Comparison of ENCODE assay signal across 24 mouse cellular contexts in genomic region chr8:61557036-61557435, GRCm38 (mm10).
"Had no signal": no experiment of that assay in that cellular context is flagged by ENCODE, and none has a peak within 500 bp of the region (broad histone marks: within the 10 kb centered on the region; RNA-seq: fewer than 3 reads in every experiment).

No protein-coding gene starts in this region.

- H3K4me3 ChIP-seq: limb, embryonic 12.5 days; limb, embryonic 15.5 days; liver, embryonic 12.5 days; liver, embryonic 15.5 days; lung, embryonic 15.5 days; megakaryocyte, embryonic 14.5 days; midbrain, embryonic 10.5 days; midbrain, embryonic 13.5 days; stomach, embryonic 15.5 days had no signal

- H3K27me3 ChIP-seq: limb, embryonic 12.5 days; limb, embryonic 15.5 days; liver, embryonic 12.5 days; liver, embryonic 15.5 days; lung, embryonic 15.5 days; midbrain, embryonic 13.5 days; stomach, embryonic 15.5 days had no signal

- H3K9me3 ChIP-seq: limb, embryonic 12.5 days; limb, embryonic 15.5 days; liver, embryonic 12.5 days; liver, embryonic 15.5 days; lung, embryonic 15.5 days; megakaryocyte, embryonic 14.5 days; midbrain, embryonic 10.5 days; midbrain, embryonic 13.5 days; stomach, embryonic 15.5 days had no signal

- H3K9ac ChIP-seq: limb, embryonic 12.5 days; limb, embryonic 15.5 days; liver, embryonic 12.5 days; liver, embryonic 15.5 days; lung, embryonic 15.5 days; midbrain, embryonic 13.5 days; stomach, embryonic 15.5 days had no signal

- ATAC-seq: liver, embryonic 12.5 days; midbrain, embryonic 13.5 days; midbrain, embryonic 16.5 days had no signal

- DNase-seq: kidney, adult 18-20 months; kidney, adult 9 months; kidney, postnatal 14 days; kidney, postnatal 4 days; left cerebral cortex, postnatal 4 days; lung, adult 18-20 months; lung, postnatal 10 days; lung, postnatal 36 days; right cerebral cortex, adult 18-20 months; right cerebral cortex, postnatal 14 days; right cerebral cortex, postnatal 4 days; spleen, adult 18-20 months; thymus, adult 2 months; thymus, postnatal 14 days had no signal

- H3K27ac ChIP-seq: limb, embryonic 12.5 days; limb, embryonic 15.5 days; liver, embryonic 12.5 days; liver, embryonic 15.5 days; lung, embryonic 15.5 days; midbrain, embryonic 10.5 days; midbrain, embryonic 13.5 days; stomach, embryonic 15.5 days had no signal

- H3K4me2 ChIP-seq: limb, embryonic 12.5 days; limb, embryonic 15.5 days; liver, embryonic 12.5 days; liver, embryonic 15.5 days; lung, embryonic 15.5 days; midbrain, embryonic 13.5 days; stomach, embryonic 15.5 days had no signal

- H3K36me3 ChIP-seq: limb, embryonic 15.5 days; liver, embryonic 12.5 days; liver, embryonic 15.5 days; lung, embryonic 15.5 days; midbrain, embryonic 13.5 days; stomach, embryonic 15.5 days had no signal
